ENCODE assay signal across 24 mouse cellular contexts in the genomic region with DNA sequence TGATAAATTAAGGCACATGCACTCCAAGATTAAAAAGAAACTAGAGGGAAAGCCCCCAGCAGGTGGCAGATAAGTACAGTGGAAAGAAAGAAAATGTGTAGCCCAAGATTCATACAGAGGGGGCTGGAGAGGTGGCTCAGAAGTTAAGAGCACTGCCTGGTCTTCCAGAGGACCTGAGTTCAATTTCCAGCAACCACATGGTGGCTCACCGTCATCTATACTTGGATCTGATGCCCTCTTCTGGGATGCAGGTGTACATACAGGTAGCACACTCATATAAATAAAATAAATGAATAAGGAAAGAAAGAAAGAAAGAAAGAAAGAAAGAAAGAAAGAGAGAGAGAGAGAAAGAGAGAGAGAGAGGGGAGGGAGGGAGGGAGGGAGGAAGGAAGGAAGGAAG. TPM values are rescaled to one million over a fixed set of nuclear protein-coding genes. Genes with fewer than 3 reads are reported as not detected.
DNase-seq lines count a peak whose midpoint lies in the region; ATAC-seq and TF ChIP-seq lines count a peak whose summit lies in the region.
"Had no signal": no experiment of that assay in that cellular context is flagged by ENCODE, and none has a peak within 500 bp of the region (broad histone marks: within the 10 kb centered on the region; RNA-seq: fewer than 3 reads in every experiment).

No protein-coding gene starts in this region.

- no peak; the same call in 1 of the 2 replicates for TF ChIP-seq RAD21 in MEL (IDR thresholded peaks at IDR 0.05; ENCODE audit: low read depth, low read length)

- ATAC-seq in intestine, postnatal 0 days, result no peak
- no peak for ATAC-seq in intestine, embryonic 15.5 days
- ATAC-seq in midbrain, postnatal 0 days (ENCODE audit: low FRiP score), result no peak
- no peak for ATAC-seq in midbrain, embryonic 16.5 days

- no peak overlapping the region for H3K27ac ChIP-seq in intestine, postnatal 0 days (ENCODE audit: low read depth, low read length)
- no peak overlapping the region for H3K27ac ChIP-seq in intestine, embryonic 15.5 days
- no peak overlapping the region for H3K27ac ChIP-seq in midbrain, postnatal 0 days (ENCODE audit: low read depth, low read length)
- no peak overlapping the region for H3K27ac ChIP-seq in midbrain, embryonic 16.5 days (ENCODE audit: low read length)
- H3K27ac ChIP-seq in MEL (ENCODE audit: control insufficient read depth, low read depth, low read length), result no peak overlapping the region
- H3K27ac ChIP-seq: forebrain, embryonic 13.5 days; hindbrain, embryonic 15.5 days; kidney, embryonic 15.5 days; limb, embryonic 12.5 days; midbrain, embryonic 12.5 days had no signal

- no peak for DNase-seq in midbrain, postnatal 0 days (ENCODE audit: low spot score)
- peak; percentile 49 for DNase-seq in MEL (ENCODE audit: low read depth, low spot score)
- DNase-seq in splenic B cell, adult 2 months (ENCODE audit: low read depth, low spot score), result peak; percentile 47
- DNase-seq in urinary bladder, postnatal 25 days (ENCODE audit: low spot score), result no peak
- no peak for DNase-seq in left cerebral cortex, postnatal 25 days (ENCODE audit: low spot score in 2 of 2)

- peak; percentile 50 for TF ChIP-seq CTCF in intestine, postnatal 0 days (IDR thresholded peaks at IDR 0.05; ENCODE audit: low read depth)
- peak; percentile 24; the same call in 1 of the 2 replicates for TF ChIP-seq CTCF in midbrain, postnatal 0 days (IDR thresholded peaks at IDR 0.05)
- TF ChIP-seq CTCF in MEL (IDR thresholded peaks at IDR 0.05 in 2 of 3, conservative IDR thresholded peaks at IDR 0.05 in 1 of 3; ENCODE audit: control insufficient read depth in 1 of 3, insufficient read depth in 1 of 3, low read depth in 2 of 3, low read length in 3 of 3, poor library complexity in 1 of 3, severe bottlenecking in 1 of 3), result peak in 2 of 3 experiments; percentile 12 to 49; a peak in 3 of 6 replicates

- TF ChIP-seq POLR2A in MEL (IDR thresholded peaks at IDR 0.05; ENCODE audit: control insufficient read depth in 1 of 2, insufficient read depth in 1 of 2, low read depth in 1 of 2, low read length in 2 of 2, poor library complexity in 1 of 2), result no peak

- TF ChIP-seq EP300 in MEL (IDR thresholded peaks at IDR 0.05; ENCODE audit: low read depth in 1 of 2, low read length in 2 of 2), result no peak

- no peaks in the 10 kb centered on the region for H3K9me3 ChIP-seq in intestine, postnatal 0 days (ENCODE audit: control insufficient read depth)
- no peaks in the 10 kb centered on the region for H3K9me3 ChIP-seq in intestine, embryonic 15.5 days
- H3K9me3 ChIP-seq in midbrain, postnatal 0 days (ENCODE audit: low read length), result no peaks in the 10 kb centered on the region
- H3K9me3 ChIP-seq in midbrain, embryonic 16.5 days (replicated peaks; ENCODE audit: control insufficient read depth, low read length, poor library complexity, severe bottlenecking), result no peaks in the 10 kb centered on the region
- no peaks in the 10 kb centered on the region for H3K9me3 ChIP-seq in MEL (replicated peaks; ENCODE audit: insufficient read depth, low read length)
- H3K9me3 ChIP-seq: forebrain, embryonic 13.5 days; hindbrain, embryonic 15.5 days; kidney, embryonic 15.5 days; limb, embryonic 12.5 days; midbrain, embryonic 12.5 days had no signal

- H3K4me1 ChIP-seq in intestine, postnatal 0 days (replicated peaks; ENCODE audit: control insufficient read depth, insufficient read depth, low read length), result no peaks in the 10 kb centered on the region
- H3K4me1 ChIP-seq in intestine, embryonic 15.5 days (replicated peaks), result no peaks in the 10 kb centered on the region
- no peaks in the 10 kb centered on the region for H3K4me1 ChIP-seq in midbrain, postnatal 0 days (ENCODE audit: insufficient read depth, low read length)
- H3K4me1 ChIP-seq in midbrain, embryonic 16.5 days (ENCODE audit: control insufficient read depth, insufficient read depth, low read length), result no peaks in the 10 kb centered on the region
- H3K4me1 ChIP-seq in MEL (ENCODE audit: control insufficient read depth in 1 of 2, insufficient read depth in 2 of 2, low read length in 2 of 2), result peaks cover 0 to 12% of the 10 kb centered on the region in 2 experiments; a peak in 3 of 4 replicates
- H3K4me1 ChIP-seq: kidney, embryonic 15.5 days; limb, embryonic 12.5 days had no signal

- intact Hi-C loops in left cerebral cortex, postnatal 25 days (cut with DNase I), result loop anchor here (1.0 to 5.0 kb wide), 3 partner anchors 66 to 327 kb away; partner anchors contain the start of gene Abhd12

- no peaks in the 10 kb centered on the region for H3K36me3 ChIP-seq in intestine, postnatal 0 days (ENCODE audit: control insufficient read depth, insufficient read depth)
- no peaks in the 10 kb centered on the region for H3K36me3 ChIP-seq in intestine, embryonic 15.5 days
- no peaks in the 10 kb centered on the region for H3K36me3 ChIP-seq in midbrain, postnatal 0 days (ENCODE audit: insufficient read depth, low read length)
- H3K36me3 ChIP-seq in midbrain, embryonic 16.5 days (ENCODE audit: control insufficient read depth, insufficient read depth, low read length), result no peaks in the 10 kb centered on the region
- peaks cover 0 to 4% of the 10 kb centered on the region in 2 experiments; a peak in 1 of 4 replicates for H3K36me3 ChIP-seq in MEL (ENCODE audit: control insufficient read depth in 1 of 2, insufficient read depth in 2 of 2, low read length in 2 of 2)
- H3K36me3 ChIP-seq in splenic B cell, adult 2 months (ENCODE audit: control insufficient read depth, insufficient read depth, low read length, poor library complexity, severe bottlenecking), result no peaks in the 10 kb centered on the region
- H3K36me3 ChIP-seq: hindbrain, embryonic 15.5 days; kidney, embryonic 15.5 days; limb, embryonic 12.5 days; midbrain, embryonic 12.5 days had no signal

- H3K79me2 ChIP-seq in MEL (ENCODE audit: control insufficient read depth, insufficient read depth, low read length, poor library complexity), result no peaks in the 10 kb centered on the region

- 0 out of 2 replicates have a peak, but pooled peaks cover 3% of the 10 kb centered on the region for H3K27me3 ChIP-seq in intestine, postnatal 0 days (replicated peaks; ENCODE audit: control insufficient read depth, insufficient read depth, low read length)
- no peaks in the 10 kb centered on the region for H3K27me3 ChIP-seq in intestine, embryonic 15.5 days (replicated peaks)
- no peaks in the 10 kb centered on the region for H3K27me3 ChIP-seq in midbrain, postnatal 0 days (ENCODE audit: insufficient read depth, low read length)
- no peaks in the 10 kb centered on the region; the same call in 1 of the 2 replicates for H3K27me3 ChIP-seq in midbrain, embryonic 16.5 days (ENCODE audit: control insufficient read depth, insufficient read depth, low read depth, low read length)
- H3K27me3 ChIP-seq in MEL (ENCODE audit: control insufficient read depth in 1 of 2, insufficient read depth in 2 of 2, low read length in 2 of 2), result no peaks in the 10 kb centered on the region
- H3K27me3 ChIP-seq in splenic B cell, adult 2 months (ENCODE audit: control insufficient read depth, insufficient read depth, low read length, poor library complexity, severe bottlenecking), result no peaks in the 10 kb centered on the region
- H3K27me3 ChIP-seq: forebrain, embryonic 13.5 days had no signal

- WGBS in intestine, postnatal 0 days, result 15% methylated on average over 1 of the region's 1 CpGs
- WGBS in intestine, embryonic 15.5 days, result 30% methylated on average over 1 of the region's 1 CpGs
- WGBS in midbrain, postnatal 0 days, result 22% methylated on average over 1 of the region's 1 CpGs
- WGBS in midbrain, embryonic 16.5 days, result 19% methylated on average over 1 of the region's 1 CpGs

- H3K4me2 ChIP-seq in intestine, postnatal 0 days (replicated peaks; ENCODE audit: low read depth), result no peak overlapping the region
- no peak overlapping the region for H3K4me2 ChIP-seq in intestine, embryonic 15.5 days (replicated peaks)
- H3K4me2 ChIP-seq in midbrain, postnatal 0 days (ENCODE audit: low read depth, low read length, poor library complexity, severe bottlenecking), result no peak overlapping the region
- no peak overlapping the region for H3K4me2 ChIP-seq in midbrain, embryonic 16.5 days (ENCODE audit: low read length)
- H3K4me2 ChIP-seq: forebrain, embryonic 13.5 days; heart, embryonic 11.5 days; hindbrain, embryonic 15.5 days; kidney, embryonic 15.5 days; limb, embryonic 12.5 days; midbrain, embryonic 12.5 days had no signal

- no peak overlapping the region for H3K9ac ChIP-seq in intestine, postnatal 0 days (ENCODE audit: low read depth, low read length)
- H3K9ac ChIP-seq in intestine, embryonic 15.5 days, result no peak overlapping the region
- H3K9ac ChIP-seq in midbrain, postnatal 0 days (replicated peaks; ENCODE audit: low read length, poor library complexity, severe bottlenecking), result no peak overlapping the region
- H3K9ac ChIP-seq in midbrain, embryonic 16.5 days (ENCODE audit: low read depth, low read length), result no peak overlapping the region
- H3K9ac ChIP-seq in MEL (ENCODE audit: control insufficient read depth, low read depth, low read length, poor library complexity, severe bottlenecking), result no peak overlapping the region
- H3K9ac ChIP-seq: forebrain, embryonic 13.5 days; hindbrain, embryonic 15.5 days; kidney, embryonic 15.5 days; limb, embryonic 12.5 days; midbrain, embryonic 12.5 days had no signal

- no peak overlapping the region for H3K4me3 ChIP-seq in intestine, postnatal 0 days (ENCODE audit: low read depth, low read length)
- no peak overlapping the region for H3K4me3 ChIP-seq in intestine, embryonic 15.5 days (replicated peaks)
- no peak overlapping the region for H3K4me3 ChIP-seq in midbrain, postnatal 0 days (ENCODE audit: low read depth, low read length)
- no peak overlapping the region for H3K4me3 ChIP-seq in midbrain, embryonic 16.5 days (ENCODE audit: low read depth, low read length)
- no peak overlapping the region for H3K4me3 ChIP-seq in MEL (ENCODE audit: control insufficient read depth in 1 of 2, insufficient read depth in 1 of 2, low read depth in 2 of 2, low read length in 2 of 2)
- H3K4me3 ChIP-seq: forebrain, embryonic 13.5 days; hindbrain, embryonic 15.5 days; kidney, embryonic 15.5 days; limb, embryonic 12.5 days; midbrain, embryonic 12.5 days; myocyte had no signal

RNA-seq across cellular contexts. Expression of gene Acss1, which starts 7.2 kb away (rescaled TPM):
- 36.5 and 44.3 TPM in 2 replicates for polyA plus RNA-seq in intestine, postnatal 0 days (2015; fragmentation: Nextera tagmentation; extraction: Ambion mirVana)
- 20.4 and 24.6 TPM in 2 replicates for polyA plus RNA-seq in intestine, embryonic 15.5 days (2015; fragmentation: Nextera tagmentation; extraction: Ambion mirVana)
- total RNA-seq in midbrain, postnatal 0 days (2014; rRNA removed), result 22.7 and 26.1 TPM in 2 replicates
- polyA plus RNA-seq in midbrain, postnatal 0 days (2015; fragmentation: Nextera tagmentation; extraction: Ambion mirVana), result 14.5 and 16.4 TPM in 2 replicates
- polyA plus RNA-seq in midbrain, embryonic 16.5 days (2015; fragmentation: Nextera tagmentation; extraction: Ambion mirVana), result 15.6 and 20.5 TPM in 2 replicates
- total RNA-seq in MEL (2012; rRNA removed), result 10.2 and 12.5 TPM in 2 replicates
- polyA plus RNA-seq in MEL (2012; ENCODE audit: insufficient read depth in 1 of 2, insufficient read length in 2 of 2, low read depth in 1 of 2, low replicate concordance in 2 of 2, missing spikeins in 1 of 2), result 10 to 100 TPM in 1 of 2 experiments, not detected in 1; 22.6 TPM
- total RNA-seq in left cerebral cortex, postnatal 25 days (2021), result 10 to 100 TPM; 16.5 to 20.4 TPM
- polyA plus RNA-seq: myocyte had no signal

RNA-seq across cellular contexts. Expression of gene Vsx1, which starts 13.6 kb away (rescaled TPM):
- not detected in 2 replicates for polyA plus RNA-seq in intestine, postnatal 0 days (2015; fragmentation: Nextera tagmentation; extraction: Ambion mirVana)
- not detected in 2 replicates for polyA plus RNA-seq in intestine, embryonic 15.5 days (2015; fragmentation: Nextera tagmentation; extraction: Ambion mirVana)
- total RNA-seq in midbrain, postnatal 0 days (2014; rRNA removed), result 0.14 TPM in 1 of 2 replicates, not detected in the other
- 0.07 and 0.11 TPM in 2 replicates for polyA plus RNA-seq in midbrain, postnatal 0 days (2015; fragmentation: Nextera tagmentation; extraction: Ambion mirVana)
- polyA plus RNA-seq in midbrain, embryonic 16.5 days (2015; fragmentation: Nextera tagmentation; extraction: Ambion mirVana), result 0.06 and 0.07 TPM in 2 replicates
- total RNA-seq in MEL (2012; rRNA removed), result not detected in 2 replicates
- polyA plus RNA-seq in MEL (2012; ENCODE audit: insufficient read depth in 1 of 2, insufficient read length in 2 of 2, low read depth in 1 of 2, low replicate concordance in 2 of 2, missing spikeins in 1 of 2), result not detected
- total RNA-seq in left cerebral cortex, postnatal 25 days (2021), result not detected
- total RNA-seq: gastrocnemius, postnatal 25 days; heart, postnatal 14 days; layer of hippocampus, adult 8-10 months; left cerebral cortex, adult 8-10 months had no signal
- polyA plus RNA-seq: heart, embryonic 11.5 days; kidney, embryonic 15.5 days; limb, embryonic 12.5 days; liver, embryonic 16.5 days; macrophage; myocyte; Patski; stomach, embryonic 14.5 days; thymus, adult 2 months had no signal

Comparison
In these comparisons a context has a peak if more than half of its experiments do, and no peak if none do; other contexts are left out.
1. DNase-seq: peak in MEL (single experiment) and splenic B cell, adult 2 months (single experiment); none in midbrain, postnatal 0 days (single experiment), urinary bladder, postnatal 25 days (single experiment) and left cerebral cortex, postnatal 25 days (0 of 2).
2. Peak in every context shown above with its lines, with median percentiles within 50 percentile points of each other: CTCF ChIP-seq.